Mouse (Mus musculus) kidney, adult 11 months (tissue): Measurements from ENCODE around the gene Msln.

ENCODE experiments used
- DNase-seq: peaks from one replicate; pipeline ENCODE4 v3.0.0; 2022

The Msln gene

DNA sequence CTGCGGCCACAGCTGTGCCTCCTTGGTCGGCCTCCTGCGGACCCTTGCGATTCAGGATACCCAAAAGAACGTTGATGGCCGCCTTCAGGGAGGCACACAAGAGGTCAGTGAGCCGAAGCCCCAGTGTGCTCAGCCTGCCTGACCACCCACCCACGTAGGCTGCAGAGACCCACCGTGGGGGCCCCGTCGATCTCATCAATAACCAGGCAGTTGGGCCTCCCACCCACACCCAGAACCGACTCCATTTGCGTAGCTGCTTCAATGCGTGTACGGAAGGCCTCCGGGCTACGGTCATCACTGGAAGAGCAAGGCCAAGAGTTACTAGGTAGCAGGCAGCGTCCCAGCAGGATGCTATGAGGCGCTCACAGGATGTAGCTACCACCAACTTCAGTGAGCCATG is 30.7 kb downstream of the Msln start:
- DNase-seq: no peak

DNA sequence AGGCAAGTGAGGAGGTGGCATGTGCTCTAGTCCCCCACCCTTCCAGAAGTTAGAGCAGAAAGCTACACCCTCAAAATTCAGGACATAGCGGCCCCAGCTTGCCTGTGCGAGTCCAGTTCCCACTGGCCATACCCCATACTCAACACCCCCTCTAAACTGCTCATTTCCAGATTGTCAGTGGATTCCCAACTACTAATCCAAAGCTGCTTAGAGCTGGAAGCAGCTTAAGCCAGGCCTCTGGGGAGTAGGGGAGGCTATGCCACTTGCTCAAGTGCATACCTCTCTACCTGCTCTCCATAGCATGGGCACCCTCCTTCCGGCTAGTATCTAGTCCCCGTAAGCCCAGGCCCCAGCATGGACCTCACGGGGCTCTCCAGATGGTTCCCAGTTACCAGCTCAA is 32.7 kb downstream of the Msln start:
- DNase-seq: no peak

DNA sequence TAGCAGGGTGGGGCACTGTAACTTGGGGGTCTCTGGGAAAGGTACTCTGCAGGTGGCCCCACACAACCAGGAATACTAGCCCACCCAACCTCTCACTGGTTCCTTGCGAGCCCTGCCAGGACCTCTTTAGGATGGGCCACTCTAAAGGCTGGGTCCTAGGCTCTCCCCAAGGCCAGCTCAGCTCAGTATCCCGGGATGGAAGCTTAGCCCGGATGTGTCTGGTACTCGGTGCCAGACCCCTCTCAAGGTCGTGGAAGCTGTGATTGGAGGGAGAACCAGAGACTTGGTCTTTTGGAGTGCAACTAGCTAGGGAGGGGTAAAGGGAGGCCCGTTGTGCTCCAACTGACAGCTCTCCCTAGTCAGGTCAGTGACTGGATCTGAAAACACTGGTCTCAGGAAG is 36.5 kb downstream of the Msln start:
- DNase-seq: no peak

DNA sequence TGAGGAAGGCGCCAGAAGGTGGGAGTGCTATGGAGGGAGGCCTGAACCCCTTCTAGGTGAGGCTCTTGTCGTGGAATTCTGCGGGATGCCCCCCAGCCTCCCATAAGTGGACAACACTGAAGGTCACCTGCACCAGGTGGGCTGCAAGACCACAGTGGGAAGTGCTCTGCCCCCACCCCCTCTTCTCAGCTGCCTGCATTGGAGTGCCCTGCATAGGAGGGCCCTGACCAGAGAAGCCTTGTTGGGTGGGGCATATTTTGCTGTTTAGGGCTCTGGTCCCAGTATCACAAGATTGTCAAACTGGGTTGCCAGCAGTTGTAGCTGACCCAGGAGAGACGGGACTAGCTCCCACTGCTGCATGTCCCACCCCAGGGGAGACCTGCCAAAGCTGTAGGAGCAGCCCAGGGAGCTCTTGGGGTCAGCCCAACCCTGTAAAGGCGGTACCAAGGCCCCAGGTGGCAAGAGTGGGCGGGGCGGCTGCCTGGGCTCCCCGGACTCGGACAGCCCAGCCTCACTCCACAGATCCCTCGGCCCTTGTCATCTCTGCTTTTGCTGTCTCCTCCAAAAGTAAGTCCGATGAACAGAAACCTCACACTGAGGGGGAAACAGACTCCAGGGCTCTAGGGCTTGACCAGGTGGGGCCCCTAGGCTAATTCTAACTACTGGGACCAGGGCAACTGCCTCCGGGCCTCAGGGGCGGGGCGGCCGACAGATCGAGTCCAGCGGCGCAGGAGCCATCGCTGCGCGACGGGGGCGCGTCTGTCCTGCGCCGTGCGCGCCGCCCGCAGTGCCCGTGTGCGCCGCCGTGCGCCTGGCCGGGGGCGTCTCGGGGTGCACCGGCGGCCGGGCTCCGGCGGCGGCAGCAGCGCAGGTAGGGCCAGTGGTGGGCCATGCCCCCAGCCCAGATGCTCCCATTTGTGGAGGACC is 37.2 kb downstream of the Msln start, which contains the start of gene Gng13:
Gene Gng13 (plus strand): TSS at position 461 of the 927 bp plus-strand sequence.
- DNase-seq: no peak

DNA sequence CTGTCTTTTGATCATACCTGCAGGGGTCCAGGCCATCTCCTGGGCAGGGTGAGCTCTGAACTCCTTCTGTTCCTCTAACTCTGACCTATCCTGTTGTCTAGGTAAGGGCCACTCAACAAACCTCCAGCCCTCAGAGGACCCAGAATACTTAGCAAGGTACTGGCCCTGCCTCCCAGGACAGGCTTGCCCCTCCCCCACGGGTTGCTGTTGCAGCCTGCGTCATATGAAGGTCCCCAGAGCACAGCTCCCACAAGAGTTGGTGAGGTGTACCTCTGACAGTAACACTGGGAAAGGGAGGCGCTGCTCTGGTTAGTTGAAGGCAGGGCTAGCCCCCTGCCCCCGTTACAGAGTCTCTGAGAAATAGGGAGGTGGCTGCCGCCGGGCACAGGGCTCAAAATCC is 38.0 kb downstream of the Msln start:
- DNase-seq: no peak

DNA sequence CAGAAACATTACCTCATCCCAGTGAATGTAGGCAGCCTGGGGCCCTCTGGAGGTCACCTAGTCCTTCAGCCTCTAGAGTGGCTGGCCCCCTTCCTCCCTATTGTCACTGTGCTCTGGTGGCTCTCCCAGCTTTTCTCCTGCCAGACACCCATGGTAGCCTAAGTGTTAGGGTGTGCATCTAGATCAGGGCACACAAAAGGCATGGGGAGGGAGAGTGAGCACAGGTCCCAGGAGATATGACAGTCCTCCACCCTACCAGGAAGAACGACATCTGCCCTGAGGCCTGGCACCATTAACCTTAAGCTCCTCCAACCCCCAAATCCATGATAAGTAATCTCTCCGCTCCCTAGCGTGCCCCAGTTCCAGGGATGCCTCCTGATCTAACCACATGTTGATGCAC is 38.6 kb downstream of the Msln start:
- DNase-seq: no peak

DNA sequence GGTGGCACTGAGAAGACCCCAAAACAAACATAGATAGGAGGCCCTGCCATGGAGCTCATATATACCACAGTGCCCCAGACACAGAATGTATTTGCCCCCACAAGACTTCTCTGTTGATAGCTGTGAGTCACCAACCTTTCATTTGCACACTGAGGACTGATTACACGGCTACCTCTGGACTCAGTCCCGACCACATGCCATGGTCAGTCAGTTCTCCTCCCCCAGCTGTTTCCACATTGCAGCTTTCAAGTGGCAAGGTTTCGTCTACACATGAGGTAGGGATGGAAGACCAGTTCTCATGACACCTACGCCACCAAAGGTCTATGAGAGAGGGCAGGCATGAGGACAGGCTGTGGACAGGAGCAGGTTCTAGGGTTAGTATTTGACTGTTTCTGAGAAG is 43.0 kb downstream of the Msln start:
- DNase-seq: no peak

DNA sequence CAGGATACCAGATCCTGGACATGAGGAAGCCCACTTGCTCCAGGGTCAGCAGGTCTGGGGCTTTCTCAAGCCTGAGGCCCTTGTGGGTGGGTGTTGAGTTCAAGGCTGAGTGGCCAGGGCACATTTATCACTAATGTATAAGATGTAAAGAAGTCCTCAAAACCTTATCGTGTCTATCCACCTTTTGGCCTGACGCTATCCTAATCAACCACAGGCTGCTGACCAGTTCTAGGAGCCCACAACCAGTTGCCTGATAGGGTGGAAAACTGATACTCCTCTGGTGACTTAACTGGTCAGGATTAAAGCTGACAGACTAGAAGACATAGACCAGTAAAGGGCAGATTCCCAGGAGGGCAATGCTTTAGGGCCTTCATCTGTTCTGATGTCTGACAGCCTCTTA is 44.2 kb downstream of the Msln start:
- no peak for DNase-seq

DNA sequence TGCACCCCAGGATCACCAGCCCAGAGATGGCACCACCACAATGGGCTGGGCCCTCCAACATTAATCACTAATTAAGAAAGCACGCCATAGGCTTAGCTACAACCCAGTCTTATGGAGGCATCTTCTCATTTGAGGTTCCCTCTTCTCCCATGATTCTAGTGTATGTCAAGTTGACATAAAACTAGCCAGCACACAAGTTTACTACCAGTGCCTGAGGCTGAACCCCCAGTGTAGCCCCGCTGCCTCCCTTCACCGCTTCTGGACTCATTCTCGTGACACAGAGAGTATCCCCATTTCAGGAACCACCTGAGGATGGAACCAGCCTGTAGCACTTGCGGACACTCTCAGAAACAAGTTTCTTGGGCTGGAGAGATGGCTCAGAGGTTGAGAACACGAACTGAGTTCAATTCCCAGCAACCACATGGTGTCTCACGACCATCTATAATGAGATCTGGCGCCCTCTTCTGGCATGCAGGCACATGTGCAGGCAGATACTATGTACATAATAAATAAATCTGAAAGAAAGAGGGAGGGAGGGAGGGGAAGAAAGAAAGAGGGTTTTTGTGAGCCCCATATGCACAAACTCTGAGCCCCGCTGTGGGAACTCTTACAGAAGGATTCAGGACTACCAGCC is 53.2 kb downstream of the Msln start:
- DNase-seq: no peak
